Mouse (Mus musculus) embryo, embryonic 10.5 days (tissue): ENCODE measurements at regions not wholly inside any gene's neighbourhood (a gene's known extent, or its start where the extent isn't known, plus 50 kb on each side); places are given as distances from the start of the nearest gene placed in this dataset.

Source experiments
- DNase-seq: peaks from one replicate; pipeline ENCODE4 v3.0.0-alpha.2; 2015; ENCODE audit warnings: low spot score

DNA sequence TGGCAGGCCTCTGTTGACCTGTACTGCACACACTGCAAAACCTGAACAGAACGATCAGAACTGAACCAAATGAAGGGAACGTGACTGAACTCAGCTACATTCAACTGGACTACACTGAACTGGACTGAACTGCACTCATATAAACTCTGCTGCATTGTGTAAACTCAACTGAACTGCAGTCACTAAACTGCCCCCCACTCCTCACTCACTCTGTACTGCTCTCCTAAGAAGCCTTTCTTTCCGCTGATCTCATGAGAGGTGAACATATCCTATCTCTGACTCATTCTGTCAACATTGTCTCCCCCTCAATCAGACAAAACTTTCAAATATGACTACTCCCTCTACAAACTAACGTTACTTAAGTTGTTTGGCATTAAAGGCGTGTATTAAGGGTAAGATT is 324.5 kb upstream of the Cdh9 start:
- peak; percentile 1 for DNase-seq

DNA sequence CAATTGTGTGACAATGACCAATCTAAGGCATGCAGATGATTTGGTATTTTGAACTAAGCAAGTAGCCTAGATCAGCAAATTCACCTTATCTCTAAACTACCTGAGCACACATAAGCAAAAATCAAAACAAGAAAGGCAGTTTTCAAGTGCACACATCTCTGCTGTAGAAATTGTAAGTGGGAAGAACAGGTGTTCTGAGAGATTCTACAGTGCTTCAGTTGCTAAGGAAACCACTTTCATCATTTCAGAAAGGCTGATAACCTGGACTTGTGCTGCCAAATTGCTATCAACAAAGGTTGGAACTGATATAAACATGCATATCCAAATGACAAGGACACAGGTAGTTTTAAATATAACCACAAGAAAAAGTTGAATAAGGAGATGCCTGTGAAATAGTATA is 322.4 kb upstream of the Cdh9 start:
- no peak for DNase-seq

DNA sequence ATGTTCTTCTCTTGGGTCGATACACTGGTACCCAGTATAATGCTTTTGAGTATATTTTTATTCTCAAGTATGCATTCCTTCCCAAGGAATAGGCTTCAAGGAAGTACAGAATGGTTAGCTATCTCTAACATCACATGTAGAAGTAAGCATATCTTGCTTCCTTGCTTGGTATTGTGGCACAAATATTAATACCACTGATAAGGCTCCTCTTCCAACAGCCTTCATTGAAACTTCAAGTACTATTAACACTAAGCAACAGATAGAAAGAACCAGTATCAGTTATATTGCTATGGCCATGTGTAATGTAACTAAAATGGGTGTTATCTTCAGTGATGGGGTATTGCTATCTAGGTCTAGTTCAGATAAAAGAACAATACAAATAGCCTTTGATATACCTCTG is 316.9 kb upstream of the Cdh9 start:
- DNase-seq = no peak

- DNase-seq = no peak
Observed at GRCm38 (mm10) chr15:16417719-16418118, 310.8 kb upstream of the Cdh9 start.

- DNase-seq = no peak
Observed at GRCm38 (mm10) chr15:16423019-16423418, 305.5 kb upstream of the Cdh9 start.

DNA sequence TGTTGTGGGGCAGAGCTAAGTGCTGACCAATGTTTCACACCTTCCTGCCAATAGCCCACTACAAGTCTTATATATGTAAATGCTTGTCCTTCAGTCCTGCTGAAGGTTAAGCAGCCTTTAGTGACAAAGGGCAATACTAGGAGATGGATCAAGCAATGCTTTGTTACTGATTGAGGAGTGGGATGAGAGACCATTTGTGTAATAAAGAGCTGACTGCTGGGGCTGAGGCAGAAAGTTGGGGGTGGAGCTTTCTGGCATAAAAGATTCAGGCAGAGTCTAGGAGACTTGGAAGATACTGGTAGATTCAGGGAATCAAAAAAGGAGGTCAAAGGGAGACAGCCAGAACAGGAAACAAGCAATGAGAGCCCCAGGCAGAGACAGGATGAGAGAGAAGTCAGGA is 281.9 kb upstream of the Cdh9 start:
- no peak for DNase-seq

DNA sequence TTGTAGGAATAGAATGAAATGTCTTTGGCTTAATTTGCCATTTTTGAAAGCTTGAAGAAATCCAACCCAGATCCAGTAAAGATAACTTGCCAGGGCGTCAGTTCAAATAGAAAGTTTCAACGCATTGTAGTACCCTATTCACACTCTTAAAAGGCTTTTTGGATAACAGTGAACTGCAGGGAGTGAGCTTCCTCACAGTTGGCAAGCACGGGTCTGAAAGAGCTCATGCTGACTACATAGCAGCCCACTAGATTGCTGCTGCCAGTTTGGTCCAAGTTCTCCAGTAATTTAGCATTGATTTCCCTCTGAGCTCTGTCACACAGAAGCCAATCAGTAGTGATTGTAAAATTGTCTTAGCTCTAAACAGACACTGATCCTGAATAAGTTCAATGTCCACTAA is 237.3 kb upstream of the Cdh9 start:
- DNase-seq = peak; percentile 6

DNA sequence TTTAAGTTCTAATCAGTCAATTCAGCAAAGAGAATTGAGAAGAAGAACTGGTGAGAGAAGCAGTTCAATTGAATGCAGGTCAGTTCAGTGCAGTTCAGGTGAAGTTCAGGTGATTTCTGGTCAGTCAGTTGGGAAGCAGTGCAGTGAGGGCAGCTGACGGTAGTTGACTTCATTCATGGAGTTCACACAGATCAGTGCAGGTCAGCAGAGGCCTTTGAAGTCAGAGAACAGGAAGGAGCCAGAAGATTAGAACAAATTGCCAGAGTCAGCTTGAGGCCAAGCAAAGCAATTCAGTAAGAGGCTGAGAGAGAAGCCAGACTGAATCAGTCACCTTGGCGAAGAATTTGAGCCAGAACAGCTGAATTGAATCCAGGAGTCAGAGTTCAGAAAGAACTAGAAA is 235.7 kb upstream of the Cdh9 start:
- peak; percentile 4 for DNase-seq

DNA sequence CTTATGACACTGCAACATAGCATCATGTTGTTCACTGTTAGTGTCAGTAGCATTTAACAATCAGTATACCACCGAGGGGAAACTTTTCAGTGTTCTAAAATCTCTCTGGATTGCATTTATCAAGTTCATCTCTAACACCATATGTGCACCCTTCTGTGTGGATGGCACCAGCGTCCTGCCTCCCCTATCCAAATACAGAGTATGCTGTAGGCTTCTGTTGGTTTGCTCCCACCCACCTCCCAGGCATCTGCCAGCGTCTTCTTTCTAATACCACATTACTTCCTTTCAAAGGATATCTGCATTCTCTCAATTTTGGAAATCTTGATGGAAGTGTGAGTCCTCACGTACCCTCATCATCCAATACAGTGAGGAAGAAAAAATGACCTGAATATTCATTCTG is 208.0 kb upstream of the Cdh9 start:
- no peak for DNase-seq

- DNase-seq = no peak
Observed at GRCm38 (mm10) chr15:16532587-16532986, 196.0 kb upstream of the Cdh9 start.

GRCm38 (mm10) chr15:16541226-16541625 is 187.3 kb upstream of the Cdh9 start:
- no peak for DNase-seq

DNA sequence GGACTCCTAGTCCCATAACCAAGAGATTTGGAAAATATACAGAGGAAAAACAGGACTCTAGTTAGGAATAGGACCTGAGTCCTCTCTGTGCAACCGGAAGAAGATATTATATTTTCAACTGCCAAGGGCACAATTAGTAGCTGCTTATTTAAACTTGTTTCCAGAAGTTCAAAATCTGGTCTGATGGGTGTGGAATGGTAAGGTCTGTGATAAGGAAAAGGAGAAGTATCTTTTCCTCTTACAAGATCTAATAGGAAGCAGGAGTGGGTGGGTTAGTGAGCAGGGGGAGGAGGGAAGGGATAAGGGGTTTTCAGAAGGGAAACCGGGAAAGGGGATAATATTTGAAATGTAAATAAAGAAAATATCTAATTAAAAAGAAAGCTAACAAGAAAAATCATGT is 173.4 kb upstream of the Cdh9 start:
- DNase-seq = no peak

GRCm38 (mm10) chr15:16556338-16556737 is 172.2 kb upstream of the Cdh9 start:
- no peak for DNase-seq

DNA sequence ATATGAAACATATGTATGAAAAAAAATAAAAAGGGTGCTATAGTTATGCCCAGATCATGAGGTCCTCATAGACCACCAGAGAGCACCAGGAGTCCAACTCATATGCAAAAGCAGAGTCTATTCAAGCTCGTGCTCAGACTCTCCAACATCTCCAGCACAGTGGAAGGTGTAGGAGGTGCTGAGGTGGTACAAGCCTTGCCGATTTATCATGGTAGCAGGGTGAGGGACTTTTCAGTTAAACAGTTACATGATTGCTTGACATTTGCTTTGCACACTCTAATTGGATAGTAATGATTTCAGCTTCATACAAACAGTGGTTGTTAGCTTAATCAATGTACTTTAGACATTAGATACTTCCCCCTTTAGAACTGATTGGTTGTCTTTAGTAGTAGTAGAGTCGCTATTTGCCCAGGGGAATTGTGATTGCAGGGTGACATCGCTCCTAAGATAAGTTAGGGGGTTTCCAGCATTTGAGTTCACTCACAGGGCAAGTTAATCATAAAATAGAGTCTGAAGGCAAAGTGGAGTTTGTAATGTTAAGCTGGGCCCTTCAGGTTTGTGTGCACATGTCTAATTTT is 162.3 kb upstream of the Cdh9 start:
- DNase-seq = no peak

DNA sequence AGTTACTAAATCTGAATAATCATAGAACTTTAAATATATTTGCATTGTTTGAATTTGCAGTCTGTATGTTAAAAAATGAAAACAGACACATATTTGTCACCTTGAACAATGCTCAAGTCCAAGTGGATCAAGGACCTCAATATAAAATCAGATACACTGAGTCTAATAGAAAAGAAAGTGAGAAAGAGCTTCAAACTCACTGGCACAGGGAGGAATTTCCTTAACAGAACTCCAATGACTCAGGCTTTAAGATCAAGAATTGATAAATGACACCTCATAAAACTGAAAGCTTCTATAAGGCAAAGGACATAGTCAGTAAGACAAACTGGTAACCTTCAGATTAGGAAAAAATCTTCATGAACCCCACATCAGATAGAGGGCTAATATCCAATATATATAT is 161.8 kb upstream of the Cdh9 start:
- no peak for DNase-seq

DNA sequence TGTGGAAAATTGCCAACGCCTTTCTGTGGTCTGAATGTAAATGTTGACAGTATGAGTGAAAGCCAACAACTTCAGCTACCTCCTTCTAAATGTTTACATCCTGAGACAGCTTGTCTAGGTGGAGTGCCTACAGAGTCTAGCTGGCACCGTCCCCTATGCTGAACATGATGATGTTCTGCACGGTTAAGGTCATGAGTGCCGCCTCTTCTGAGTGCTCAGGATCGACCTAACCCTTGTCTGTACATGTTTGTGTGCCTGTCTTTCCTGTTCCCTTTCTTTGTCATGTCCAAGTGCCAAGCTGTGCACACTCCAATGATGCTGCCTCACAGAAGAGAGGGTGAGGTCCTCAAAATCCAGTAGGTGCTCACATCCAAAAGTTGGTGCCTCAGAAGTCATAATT is 111.7 kb upstream of the Cdh9 start:
- DNase-seq = no peak

DNA sequence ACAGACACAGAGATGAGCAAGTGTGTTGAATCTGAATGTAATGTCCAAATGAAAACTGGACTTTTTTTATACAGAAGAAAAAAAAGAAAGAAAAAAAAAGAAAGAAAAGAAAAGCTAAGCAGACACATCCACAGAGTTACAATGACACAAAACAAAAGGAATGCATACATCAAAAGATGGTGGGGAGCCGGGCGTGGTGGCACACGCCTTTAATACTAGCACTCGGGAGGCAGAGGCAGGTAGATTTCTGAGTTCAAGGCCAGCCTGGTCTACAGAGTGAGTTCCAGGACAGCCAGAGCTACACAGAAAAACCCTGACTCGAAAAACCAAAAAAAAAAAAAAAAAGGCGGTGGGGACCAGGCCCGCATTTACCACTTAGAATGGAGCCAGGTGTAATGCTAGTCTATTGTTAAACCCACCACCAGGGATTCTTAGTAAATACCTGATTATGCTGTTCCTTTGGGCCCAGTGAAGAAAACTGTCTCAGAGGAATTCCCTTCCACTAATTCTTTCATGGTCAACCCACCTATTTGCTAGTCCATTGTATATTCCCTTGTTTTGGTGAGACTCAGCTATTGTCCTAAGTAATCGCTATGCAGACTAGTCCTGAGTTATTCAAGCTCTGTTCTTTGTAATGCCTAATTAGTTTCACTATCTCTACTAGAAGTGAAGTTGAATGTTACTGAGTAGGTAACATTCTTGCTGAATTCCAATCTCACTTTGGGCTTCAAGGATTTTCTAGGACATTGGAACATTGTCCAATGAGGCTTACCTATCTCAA is 99.0 kb upstream of the Cdh9 start:
- DNase-seq = no peak

GRCm38 (mm10) chr15:16639631-16640030 is 88.9 kb upstream of the Cdh9 start:
- no peak for DNase-seq

DNA sequence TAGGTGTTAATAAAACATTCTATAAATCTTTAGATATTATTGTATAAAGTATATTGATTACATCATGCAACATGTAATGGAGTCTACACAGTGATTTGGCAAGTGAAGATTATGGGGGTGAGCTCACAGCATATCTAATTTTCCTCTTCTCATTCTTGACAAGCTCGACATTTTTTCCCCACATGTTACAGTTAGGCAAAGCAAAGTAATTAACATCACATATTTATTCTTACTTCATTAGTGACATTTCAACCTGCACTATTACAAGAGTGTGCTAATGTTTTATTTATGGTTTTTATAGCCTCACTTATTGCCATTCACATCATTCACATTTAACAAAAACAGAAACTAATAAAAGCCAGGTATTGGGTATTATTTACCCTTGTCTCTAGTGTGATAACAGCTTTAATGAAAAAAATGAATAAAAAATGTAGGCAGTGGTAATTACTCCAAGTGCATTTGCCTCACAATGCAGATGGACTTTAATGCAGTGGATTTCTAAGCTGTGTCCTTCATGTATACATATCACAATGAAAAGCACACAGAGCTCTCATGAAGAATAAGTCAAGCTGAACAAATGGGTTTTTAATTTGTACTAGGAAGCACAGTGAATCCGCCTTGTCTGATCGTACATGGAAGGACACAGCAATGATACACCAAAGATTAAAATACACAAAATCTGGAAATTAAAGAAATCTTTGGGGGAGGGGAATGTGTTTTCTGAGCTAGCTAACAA is 75.5 kb upstream of the Cdh9 start:
- DNase-seq = no peak

DNA sequence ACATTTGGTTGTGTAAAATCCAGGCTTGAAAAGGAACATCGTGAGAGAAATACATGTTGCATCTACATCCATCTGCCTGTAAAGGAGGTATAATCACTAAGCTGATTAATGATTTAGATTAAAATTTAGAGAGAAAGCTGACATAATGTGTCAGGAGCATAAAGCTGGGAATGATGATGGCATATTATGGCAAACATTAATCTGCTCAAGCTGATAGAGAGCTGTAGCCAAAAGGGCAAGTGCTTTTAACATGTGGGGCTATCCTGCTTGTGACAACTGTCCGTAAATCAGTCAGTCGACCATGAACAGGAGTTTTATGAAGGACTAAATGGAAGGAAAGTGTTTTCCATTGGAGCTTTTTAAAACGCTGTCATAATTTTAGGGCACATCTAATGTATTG is 74.9 kb upstream of the Cdh9 start:
- no peak for DNase-seq

- DNase-seq = no peak
Observed at GRCm38 (mm10) chr15:16661226-16661625, 67.3 kb upstream of the Cdh9 start.
